Comparison of ENCODE assay signal across 9 mouse cellular contexts in the genomic region with DNA sequence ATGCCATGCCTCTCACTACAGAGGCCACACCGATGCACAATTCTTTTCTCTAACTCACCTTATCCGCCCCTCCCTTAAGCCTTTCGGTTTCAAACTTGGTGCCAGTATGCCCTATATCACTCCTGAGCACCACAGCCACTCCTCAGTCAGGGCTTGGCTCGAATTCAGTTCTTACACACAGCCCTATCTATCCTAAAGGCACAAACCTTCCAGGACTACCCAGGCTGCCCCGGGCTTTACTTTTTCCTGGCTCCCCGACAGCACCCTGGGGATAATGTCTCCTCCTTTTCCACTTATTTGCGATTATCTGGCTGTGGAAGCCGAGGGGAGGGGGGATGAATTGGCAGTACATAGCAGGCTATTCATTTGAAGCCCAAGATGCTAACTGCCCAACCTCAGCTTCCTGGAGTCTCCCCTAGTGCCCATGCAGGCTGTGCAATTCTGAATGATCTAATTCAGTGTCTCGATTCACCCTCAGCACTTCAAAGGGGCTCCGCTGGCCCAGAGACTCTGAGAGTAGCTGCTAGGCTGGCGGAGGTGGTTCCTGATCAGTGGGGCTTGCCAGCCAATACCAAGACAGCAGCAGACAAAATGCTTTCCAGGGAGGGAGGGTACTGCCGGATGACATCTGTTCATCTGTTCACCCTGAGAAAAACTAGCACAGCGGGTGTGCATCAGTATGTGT. TPM values are rescaled to one million over a fixed set of nuclear protein-coding genes. Genes with fewer than 3 reads are reported as not detected.
A peak's percentile ranks its signal among the peaks of the same experiment; 100 is the strongest.
DNase-seq lines count a peak whose midpoint lies in the region; ATAC-seq and TF ChIP-seq lines count a peak whose summit lies in the region.
"Had no signal": no experiment of that assay in that cellular context is flagged by ENCODE, and none has a peak within 500 bp of the region (broad histone marks: within the 10 kb centered on the region; RNA-seq: fewer than 3 reads in every experiment).

No protein-coding gene starts in this region.

- H3K4me1 ChIP-seq in forebrain, embryonic 13.5 days: peaks cover 33% of the 10 kb centered on the region
- peaks cover 12% of the 10 kb centered on the region for H3K4me1 ChIP-seq in limb, embryonic 14.5 days (ENCODE audit: control insufficient read depth, insufficient read depth, low read length)

- no peaks in the 10 kb centered on the region for H3K27me3 ChIP-seq in forebrain, embryonic 13.5 days
- no peaks in the 10 kb centered on the region for H3K27me3 ChIP-seq in limb, embryonic 14.5 days (ENCODE audit: control insufficient read depth, insufficient read depth, low read length)
- H3K27me3 ChIP-seq: CH12.LX had no signal

- H3K9me3 ChIP-seq in forebrain, embryonic 13.5 days (replicated peaks): no peaks in the 10 kb centered on the region
- H3K9me3 ChIP-seq in limb, embryonic 14.5 days (ENCODE audit: control insufficient read depth, low read length): no peaks in the 10 kb centered on the region

- peak overlapping the region; percentile 43 for H3K4me2 ChIP-seq in forebrain, embryonic 13.5 days
- peak overlapping the region; percentile 5; the same call in 1 of the 2 replicates for H3K4me2 ChIP-seq in limb, embryonic 14.5 days (replicated peaks; ENCODE audit: low read depth, low read length, severe bottlenecking)

- peak overlapping the region; percentile 79 for H3K27ac ChIP-seq in forebrain, embryonic 13.5 days
- 0 out of 2 replicates have a peak overlapping the region, but pooled peaks have one; percentile 28 for H3K27ac ChIP-seq in limb, embryonic 14.5 days (replicated peaks; ENCODE audit: low read depth, low read length)

- WGBS in forebrain, embryonic 13.5 days: 24% methylated on average over 13 of the region's 13 CpGs
- 34% methylated on average over 13 of the region's 13 CpGs for WGBS in limb, embryonic 14.5 days

- no peak overlapping the region for H3K4me3 ChIP-seq in forebrain, embryonic 13.5 days
- no peak overlapping the region for H3K4me3 ChIP-seq in limb, embryonic 14.5 days (replicated peaks; ENCODE audit: low read length)

- ATAC-seq in forebrain, embryonic 13.5 days: peak; percentile 69
- no peak for ATAC-seq in limb, embryonic 14.5 days (ENCODE audit: low FRiP score, low read depth)

- H3K9ac ChIP-seq in forebrain, embryonic 13.5 days: peak overlapping the region; percentile 45
- H3K9ac ChIP-seq in limb, embryonic 14.5 days (ENCODE audit: low read depth, low read length, severe bottlenecking): no peak overlapping the region

- DNase-seq in embryo, embryonic 11 days: peak; percentile 47
- no peak for DNase-seq in embryo, embryonic 10 days (ENCODE audit: low spot score)
- DNase-seq in CD4-positive helper T cell, adult 2 months (ENCODE audit: low read depth, low spot score): peak; percentile 68
- peak; percentile 41 for DNase-seq in limb, embryonic 14.5 days (ENCODE audit: low spot score)
- peak; percentile 49 to 54 for DNase-seq in right cerebral cortex, adult 2 months (ENCODE audit: low spot score in 2 of 2)
- DNase-seq in kidney, adult 11 months: no peak
- DNase-seq in adrenal gland, postnatal 25 days: no peak

- no peaks in the 10 kb centered on the region for H3K36me3 ChIP-seq in forebrain, embryonic 13.5 days (ENCODE audit: poor library complexity, severe bottlenecking)
- no peaks in the 10 kb centered on the region for H3K36me3 ChIP-seq in limb, embryonic 14.5 days (ENCODE audit: control insufficient read depth, insufficient read depth, low read length)

- no peak for TF ChIP-seq POLR2A in limb, embryonic 14.5 days (IDR thresholded peaks at IDR 0.05; ENCODE audit: borderline replicate concordance, extremely low read depth, insufficient read depth, insufficient read length)

RNA-seq across cellular contexts. Expression of a gene that starts 5.0 kb away (rescaled TPM):
- polyA plus RNA-seq in forebrain, embryonic 13.5 days (2015; fragmentation: Nextera tagmentation; extraction: Ambion mirVana): 341 and 352 TPM in 2 replicates
- 139 and 145 TPM in 2 replicates for polyA plus RNA-seq in limb, embryonic 14.5 days (2012; rRNA removed)
- 258 and 273 TPM in 2 replicates for polyA plus RNA-seq in limb, embryonic 14.5 days (2014; fragmentation: Nextera tagmentation; extraction: Ambion mirVana)
- total RNA-seq in adrenal gland, postnatal 25 days (2021): 125 and 168 TPM in 2 replicates

RNA-seq across cellular contexts. Expression of a gene that starts 23.1 kb away (rescaled TPM):
- 180 and 185 TPM in 2 replicates for polyA plus RNA-seq in forebrain, embryonic 13.5 days (2015; fragmentation: Nextera tagmentation; extraction: Ambion mirVana)
- polyA plus RNA-seq in limb, embryonic 14.5 days (2012; rRNA removed): 105 and 106 TPM in 2 replicates
- polyA plus RNA-seq in limb, embryonic 14.5 days (2014; fragmentation: Nextera tagmentation; extraction: Ambion mirVana): 165 and 178 TPM in 2 replicates
- total RNA-seq in adrenal gland, postnatal 25 days (2021): 118 and 134 TPM in 2 replicates

RNA-seq across cellular contexts. Expression of a gene that starts 44.6 kb away (rescaled TPM):
- polyA plus RNA-seq in forebrain, embryonic 13.5 days (2015; fragmentation: Nextera tagmentation; extraction: Ambion mirVana): 0.13 and 0.21 TPM in 2 replicates
- polyA plus RNA-seq in limb, embryonic 14.5 days (2012; rRNA removed): 0.70 TPM in 2 replicates
- 0.57 and 0.94 TPM in 2 replicates for polyA plus RNA-seq in limb, embryonic 14.5 days (2014; fragmentation: Nextera tagmentation; extraction: Ambion mirVana)
- 1.7 and 2.2 TPM in 2 replicates for total RNA-seq in adrenal gland, postnatal 25 days (2021)

Comparison
In these comparisons a context has a peak if more than half of its experiments do, and no peak if none do; other contexts are left out.
1. DNase-seq: peak in embryo, embryonic 11 days (single experiment), CD4-positive helper T cell, adult 2 months (single experiment), limb, embryonic 14.5 days (single experiment) and right cerebral cortex, adult 2 months (2 of 2); none in embryo, embryonic 10 days (single experiment), kidney, adult 11 months (single experiment) and adrenal gland, postnatal 25 days (single experiment).